Mouse (Mus musculus): Measurements from ENCODE around the gene 4930519P11Rik. TPM values are rescaled to one million over a fixed set of nuclear protein-coding genes. Genes with fewer than 3 reads are reported as not detected.
A peak's percentile ranks its signal among the peaks of the same experiment; 100 is the strongest.

4930519P11Rik gene
- polyA plus RNA-seq, 1 experiment from 2014 or later, result 0.41 TPM

- H3K9me3 ChIP-seq (replicated peaks; ENCODE audit: control insufficient read depth, low read length, poor library complexity, severe bottlenecking), result no peaks in the 10 kb centered on the region
- peak; percentile 47 for ATAC-seq
- H3K9ac ChIP-seq (ENCODE audit: low read depth, low read length), result peak overlapping the region; percentile 56
- no peaks in the 10 kb centered on the region for H3K27me3 ChIP-seq (ENCODE audit: control insufficient read depth, insufficient read depth, low read depth, low read length)
- peak overlapping the region; percentile 13; the same call in 1 of the 2 replicates for H3K27ac ChIP-seq (ENCODE audit: low read length)
- WGBS, result under 1% methylated on average over 56 of the region's 70 CpGs
- peak overlapping the region; percentile 71 for H3K4me3 ChIP-seq (ENCODE audit: low read depth, low read length)
- peak overlapping the region; percentile 98 for H3K4me2 ChIP-seq (ENCODE audit: low read length)
- H3K4me1 ChIP-seq (ENCODE audit: control insufficient read depth, insufficient read depth, low read length), result peaks cover 10% of the 10 kb centered on the region; the same call in 1 of the 2 replicates
- H3K36me3 ChIP-seq (ENCODE audit: control insufficient read depth, insufficient read depth, low read length), result no peaks in the 10 kb centered on the region
Measured at GRCm38 (mm10) chr2:154569071-154569748, 44.0 kb downstream of the 4930519P11Rik start.

- H3K4me2 ChIP-seq (ENCODE audit: low read length), result peak overlapping the region; percentile 98
- ATAC-seq, result 0 out of 2 replicates have a peak, but pooled peaks have one; percentile 1
- peaks cover 10% of the 10 kb centered on the region; the same call in 1 of the 2 replicates for H3K4me1 ChIP-seq (ENCODE audit: control insufficient read depth, insufficient read depth, low read length)
- 7% methylated on average over 10 of the region's 10 CpGs for WGBS
- no peaks in the 10 kb centered on the region for H3K27me3 ChIP-seq (ENCODE audit: control insufficient read depth, insufficient read depth, low read depth, low read length)
- H3K9me3 ChIP-seq (replicated peaks; ENCODE audit: control insufficient read depth, low read length, poor library complexity, severe bottlenecking), result no peaks in the 10 kb centered on the region
- H3K4me3 ChIP-seq (ENCODE audit: low read depth, low read length), result peak overlapping the region; percentile 71
- H3K27ac ChIP-seq (ENCODE audit: low read length), result peak overlapping the region; percentile 13; the same call in 1 of the 2 replicates
- H3K9ac ChIP-seq (ENCODE audit: low read depth, low read length), result 0 out of 2 replicates have a peak overlapping the region, but pooled peaks have one; percentile 10
- H3K36me3 ChIP-seq (ENCODE audit: control insufficient read depth, insufficient read depth, low read length), result no peaks in the 10 kb centered on the region
Measured at GRCm38 (mm10) chr2:154568329-154569070, 44.7 kb downstream of the 4930519P11Rik start.

GRCm38 (mm10) chr2:154567766-154568165 is 45.5 kb downstream of the 4930519P11Rik start:
- no peaks in the 10 kb centered on the region for H3K9me3 ChIP-seq (replicated peaks; ENCODE audit: control insufficient read depth, low read length, poor library complexity, severe bottlenecking)
- H3K4me2 ChIP-seq (ENCODE audit: low read length), result no peak overlapping the region
- no peak for ATAC-seq
- H3K9ac ChIP-seq (ENCODE audit: low read depth, low read length), result no peak overlapping the region
- H3K4me3 ChIP-seq (ENCODE audit: low read depth, low read length), result no peak overlapping the region
- 59% methylated on average over 2 of the region's 2 CpGs for WGBS
- no peaks in the 10 kb centered on the region for H3K36me3 ChIP-seq (ENCODE audit: control insufficient read depth, insufficient read depth, low read length)
- H3K27ac ChIP-seq (ENCODE audit: low read length), result no peak overlapping the region
- H3K4me1 ChIP-seq (ENCODE audit: control insufficient read depth, insufficient read depth, low read length), result peaks cover 10% of the 10 kb centered on the region; the same call in 1 of the 2 replicates
- no peaks in the 10 kb centered on the region for H3K27me3 ChIP-seq (ENCODE audit: control insufficient read depth, insufficient read depth, low read depth, low read length)

GRCm38 (mm10) chr2:154566641-154567040 is 46.6 kb downstream of the 4930519P11Rik start:
- WGBS, result 48% methylated on average over 8 of the region's 8 CpGs
- Histone ChIP-seq H3K36me3 (ENCODE audit: control insufficient read depth, insufficient read depth, low read length) (no peaks in the 10 kb centered on the region), H3K27me3 (ENCODE audit: control insufficient read depth, insufficient read depth, low read depth, low read length) (no peaks in the 10 kb centered on the region), H3K9me3 (replicated peaks; ENCODE audit: control insufficient read depth, low read length, poor library complexity, severe bottlenecking) (no peaks in the 10 kb centered on the region), H3K4me2 (ENCODE audit: low read length) (no peak overlapping the region), H3K9ac (ENCODE audit: low read depth, low read length) (no peak overlapping the region), H3K4me3 (ENCODE audit: low read depth, low read length) (no peak overlapping the region), H3K27ac (ENCODE audit: low read length) (no peak overlapping the region), H3K4me1 (ENCODE audit: control insufficient read depth, insufficient read depth, low read length) (peaks cover 10% of the 10 kb centered on the region; the same call in 1 of the 2 replicates)
- ATAC-seq, result no peak

GRCm38 (mm10) chr2:154565562-154565961 is 47.7 kb downstream of the 4930519P11Rik start:
- no peaks in the 10 kb centered on the region for H3K9me3 ChIP-seq (replicated peaks; ENCODE audit: control insufficient read depth, low read length, poor library complexity, severe bottlenecking)
- 61% methylated on average over 3 of the region's 3 CpGs for WGBS
- no peak overlapping the region for H3K4me2 ChIP-seq (ENCODE audit: low read length)
- H3K27me3 ChIP-seq (ENCODE audit: control insufficient read depth, insufficient read depth, low read depth, low read length), result no peaks in the 10 kb centered on the region
- H3K4me1 ChIP-seq (ENCODE audit: control insufficient read depth, insufficient read depth, low read length), result peaks cover 10% of the 10 kb centered on the region; the same call in 1 of the 2 replicates
- H3K9ac ChIP-seq (ENCODE audit: low read depth, low read length), result no peak overlapping the region
- H3K36me3 ChIP-seq (ENCODE audit: control insufficient read depth, insufficient read depth, low read length), result no peaks in the 10 kb centered on the region
- H3K4me3 ChIP-seq (ENCODE audit: low read depth, low read length), result no peak overlapping the region
- no peak overlapping the region for H3K27ac ChIP-seq (ENCODE audit: low read length)
- ATAC-seq, result no peak

GRCm38 (mm10) chr2:154563612-154564170 is 49.5 kb downstream of the 4930519P11Rik start:
- Histone ChIP-seq H3K9ac (ENCODE audit: low read depth, low read length) (no peak overlapping the region), H3K9me3 (replicated peaks; ENCODE audit: control insufficient read depth, low read length, poor library complexity, severe bottlenecking) (no peaks in the 10 kb centered on the region), H3K4me1 (ENCODE audit: control insufficient read depth, insufficient read depth, low read length) (peaks cover 11% of the 10 kb centered on the region), H3K4me3 (ENCODE audit: low read depth, low read length) (no peak overlapping the region), H3K4me2 (ENCODE audit: low read length) (no peak overlapping the region), H3K27me3 (ENCODE audit: control insufficient read depth, insufficient read depth, low read depth, low read length) (no peaks in the 10 kb centered on the region), H3K27ac (ENCODE audit: low read length) (no peak overlapping the region), H3K36me3 (ENCODE audit: control insufficient read depth, insufficient read depth, low read length) (no peaks in the 10 kb centered on the region)
- ATAC-seq, result no peak
- 93% methylated on average over 22 of the region's 22 CpGs for WGBS

Other genes starting within 250 kb of the 4930519P11Rik start
- gene Cdk5rap1, start 240.4 kb downstream of the 4930519P11Rik start, polyA plus RNA-seq (2015; fragmentation: Nextera tagmentation; extraction: Ambion mirVana), result 12.2 and 16.3 TPM in 2 replicates
- gene Snta1, start 205.3 kb downstream of the 4930519P11Rik start, polyA plus RNA-seq (2015; fragmentation: Nextera tagmentation; extraction: Ambion mirVana), result 9.2 and 12.3 TPM in 2 replicates
- gene Cbfa2t2, start 177.0 kb downstream of the 4930519P11Rik start, polyA plus RNA-seq (2015; fragmentation: Nextera tagmentation; extraction: Ambion mirVana), result 50.2 and 53.1 TPM in 2 replicates
- 1.9 and 2.3 TPM in 2 replicates for gene 1700003F12Rik, start 66.4 kb downstream of the 4930519P11Rik start, polyA plus RNA-seq (2015; fragmentation: Nextera tagmentation; extraction: Ambion mirVana)
- 0.19 and 0.44 TPM in 2 replicates for gene Actl10, start 61.7 kb downstream of the 4930519P11Rik start, polyA plus RNA-seq (2015; fragmentation: Nextera tagmentation; extraction: Ambion mirVana)
- 18.5 and 19.9 TPM in 2 replicates for gene Necab3, start 54.5 kb downstream of the 4930519P11Rik start, polyA plus RNA-seq (2015; fragmentation: Nextera tagmentation; extraction: Ambion mirVana)
- gene E2f1, start 43.5 kb downstream of the 4930519P11Rik start, polyA plus RNA-seq (2015; fragmentation: Nextera tagmentation; extraction: Ambion mirVana), result 3.2 and 4.2 TPM in 2 replicates
- 14.1 and 15.9 TPM in 2 replicates for gene Pxmp4, start 9.7 kb downstream of the 4930519P11Rik start, polyA plus RNA-seq (2015; fragmentation: Nextera tagmentation; extraction: Ambion mirVana)
- 2.3 TPM in 2 replicates for gene Zfp341, start 140 bp downstream of the 4930519P11Rik start, polyA plus RNA-seq (2015; fragmentation: Nextera tagmentation; extraction: Ambion mirVana)
- gene Chmp4b, start 38.3 kb upstream of the 4930519P11Rik start, polyA plus RNA-seq (2015; fragmentation: Nextera tagmentation; extraction: Ambion mirVana), result 22.1 and 24.2 TPM in 2 replicates
- gene Gm14214, start 156.6 kb upstream of the 4930519P11Rik start, polyA plus RNA-seq (2015; fragmentation: Nextera tagmentation; extraction: Ambion mirVana), result not detected in 2 replicates
- gene Raly, start 177.7 kb upstream of the 4930519P11Rik start, polyA plus RNA-seq (2015; fragmentation: Nextera tagmentation; extraction: Ambion mirVana), result 24.0 and 27.3 TPM in 2 replicates
- 0.54 and 1.5 TPM in 2 replicates for gene a, start 178.0 kb upstream of the 4930519P11Rik start, polyA plus RNA-seq (2015; fragmentation: Nextera tagmentation; extraction: Ambion mirVana)

Measured in midbrain, embryonic 16.5 days (tissue).